Mouse (Mus musculus): ENCODE measurements at regions not wholly inside any gene's neighbourhood (a gene's known extent, or its start where the extent isn't known, plus 50 kb on each side); places are given as distances from the start of the nearest gene placed in this dataset.

DNA sequence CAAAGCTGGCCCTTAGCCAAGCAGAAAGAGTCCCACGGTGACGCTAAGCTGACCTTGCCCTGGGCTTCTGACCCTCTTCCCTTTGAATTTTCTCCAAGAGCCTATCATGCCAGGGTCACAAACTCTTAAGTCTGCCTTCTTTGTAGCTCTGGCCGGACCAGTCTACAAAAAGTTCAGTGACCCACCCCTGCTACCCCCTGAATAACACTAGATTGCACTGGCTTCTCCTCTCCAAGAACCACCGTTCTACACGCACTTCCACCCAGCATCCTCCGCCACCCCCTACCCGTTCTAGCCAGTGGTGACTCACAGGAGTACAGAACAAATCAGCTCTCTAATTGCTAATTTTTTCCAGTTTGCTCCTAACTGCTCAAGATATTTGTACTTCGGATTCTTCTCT is 325.0 kb downstream of the Tns1 start:
- DNase-seq (ENCODE audit: low read depth): no peak

DNA sequence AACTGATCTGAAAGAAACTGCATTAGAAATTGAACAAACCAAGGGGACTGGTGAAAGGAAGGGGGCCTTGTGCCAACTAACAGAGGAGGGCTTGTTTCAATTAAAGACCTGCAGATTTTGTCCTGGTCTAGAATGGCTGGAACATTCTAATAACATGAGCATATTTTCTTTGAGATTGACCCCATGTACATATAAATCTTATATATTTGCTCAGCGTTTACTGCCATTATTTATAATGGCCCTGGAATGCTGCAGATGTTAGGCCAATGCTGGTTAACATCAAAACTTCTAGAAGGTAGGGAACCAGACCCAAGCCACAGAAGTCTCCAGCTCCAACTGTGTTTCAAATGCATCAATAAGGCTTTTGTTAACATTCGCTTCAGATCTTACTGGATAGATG is 326.4 kb downstream of the Tns1 start:
- DNase-seq (ENCODE audit: low read depth): no peak

DNA sequence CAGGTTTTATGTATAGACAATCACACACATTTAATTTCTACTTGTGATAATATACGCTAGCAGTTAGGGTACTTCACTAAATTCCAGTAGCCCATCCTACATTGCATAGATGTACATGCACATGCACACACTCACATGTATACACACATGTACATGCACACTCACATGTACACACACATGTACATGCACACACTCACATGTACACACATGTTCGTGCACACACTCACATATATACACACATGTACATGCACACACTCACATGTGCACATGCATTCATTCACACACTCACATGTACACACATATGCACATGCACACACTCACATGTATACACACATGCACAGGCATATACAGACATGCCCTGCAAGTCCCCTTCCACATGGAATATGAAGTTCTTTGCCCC is 326.8 kb downstream of the Tns1 start:
- no peak for DNase-seq (ENCODE audit: low read depth)

DNA sequence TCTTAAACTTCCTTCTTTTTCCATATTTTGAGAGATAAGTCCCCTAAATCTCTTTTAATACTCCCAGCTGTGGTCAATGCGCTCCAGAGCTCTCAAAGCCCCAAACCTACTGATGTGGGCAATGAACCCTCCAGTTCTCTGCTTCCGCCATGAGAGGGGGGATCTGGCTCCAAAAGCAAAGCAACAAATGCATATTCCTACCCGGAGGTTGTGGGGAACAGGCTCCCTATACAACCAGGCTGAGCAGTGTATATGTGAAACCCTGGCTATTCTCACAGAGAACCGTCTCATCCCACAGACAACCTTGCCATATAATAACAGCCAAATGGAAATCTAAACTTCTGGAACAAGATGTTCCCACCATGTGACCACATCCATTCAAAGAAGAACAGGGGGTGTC is 330.4 kb downstream of the Tns1 start:
- DNase-seq (ENCODE audit: low read depth): no peak

- no peak for DNase-seq (ENCODE audit: low read depth)
Measured at GRCm38 (mm10) chr1:73793256-73793655, 331.0 kb downstream of the Tns1 start.

- no peak for DNase-seq (ENCODE audit: low read depth)
Measured at GRCm38 (mm10) chr1:73792311-73792710, 331.9 kb downstream of the Tns1 start.

GRCm38 (mm10) chr1:73787666-73788065 is 336.6 kb downstream of the Tns1 start:
- DNase-seq (ENCODE audit: low read depth): no peak

- DNase-seq (ENCODE audit: low read depth): no peak
Measured at GRCm38 (mm10) chr1:73787224-73787623, 337.0 kb downstream of the Tns1 start.

GRCm38 (mm10) chr1:73783303-73783702 is 340.9 kb downstream of the Tns1 start:
- DNase-seq (ENCODE audit: low read depth): no peak

- DNase-seq (ENCODE audit: low read depth): no peak
Measured at GRCm38 (mm10) chr1:73782871-73783270, 341.4 kb downstream of the Tns1 start.

DNA sequence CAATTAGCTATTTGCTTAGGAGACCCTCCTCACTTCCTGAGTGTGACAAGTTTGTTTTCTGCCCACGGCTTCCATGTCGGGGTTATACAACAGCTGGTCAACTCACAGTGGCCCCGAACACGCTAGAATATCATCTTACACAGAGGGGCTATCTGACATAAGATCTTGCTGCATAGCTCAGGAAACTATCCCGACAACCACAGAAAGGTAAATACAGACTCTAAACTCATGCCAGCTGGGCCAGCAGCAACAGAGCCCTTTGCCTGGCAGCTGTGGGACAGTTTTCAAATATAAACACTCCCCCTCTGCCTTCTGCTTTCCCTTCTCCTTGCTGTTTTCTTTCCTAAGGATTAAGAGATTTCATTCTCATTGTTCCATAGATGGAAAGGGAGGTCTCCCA is 352.5 kb downstream of the Tns1 start:
- no peak for DNase-seq (ENCODE audit: low read depth)

- DNase-seq (ENCODE audit: low read depth): no peak
Measured at GRCm38 (mm10) chr1:73770631-73771030, 353.6 kb downstream of the Tns1 start.

GRCm38 (mm10) chr1:73764611-73765333 is 359.5 kb downstream of the Tns1 start:
- no peak for DNase-seq (ENCODE audit: low read depth)

GRCm38 (mm10) chr1:73758110-73759061 is 365.9 kb downstream of the Tns1 start:
- no peak for DNase-seq (ENCODE audit: low read depth)

DNA sequence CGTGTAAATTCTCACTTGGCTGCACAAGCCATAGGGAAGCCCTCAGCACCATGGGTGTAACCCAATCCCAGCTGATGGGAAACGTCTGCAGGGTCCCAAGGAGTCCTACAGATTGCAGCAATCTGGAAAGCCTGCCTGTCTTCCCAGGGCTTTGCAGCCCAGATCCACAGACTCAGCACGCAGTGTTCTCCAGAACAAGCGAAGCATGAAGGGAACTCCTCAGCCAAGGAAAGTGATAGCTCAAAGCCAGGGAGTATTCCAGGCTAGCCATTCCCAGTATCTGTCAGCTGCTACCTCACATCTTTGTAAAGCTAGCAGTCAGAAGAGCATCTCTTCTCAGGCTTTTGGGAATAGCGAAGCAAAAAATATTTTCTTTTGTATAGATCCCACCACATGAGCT is 368.5 kb downstream of the Tns1 start:
- DNase-seq (ENCODE audit: low read depth): no peak

DNA sequence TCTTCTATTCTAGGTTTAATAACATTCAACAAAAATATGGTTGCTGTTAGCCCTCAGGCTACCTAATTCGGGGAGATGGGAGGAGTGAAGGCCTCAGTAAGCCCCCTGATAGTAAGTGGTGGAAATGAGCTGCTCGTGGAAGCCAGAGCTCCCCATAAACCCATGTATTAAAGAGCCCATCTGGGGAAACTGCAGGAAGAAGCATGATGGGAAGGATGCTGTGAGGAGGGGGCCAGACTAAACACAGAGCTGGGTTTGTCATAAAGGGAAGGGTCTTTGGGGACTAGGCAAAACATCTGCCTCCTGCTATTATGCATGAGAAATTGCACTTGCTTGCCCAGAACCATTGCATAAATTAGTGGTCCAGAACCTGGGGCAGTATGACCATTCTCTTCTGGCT is 369.3 kb downstream of the Tns1 start:
- DNase-seq (ENCODE audit: low read depth): no peak

DNA sequence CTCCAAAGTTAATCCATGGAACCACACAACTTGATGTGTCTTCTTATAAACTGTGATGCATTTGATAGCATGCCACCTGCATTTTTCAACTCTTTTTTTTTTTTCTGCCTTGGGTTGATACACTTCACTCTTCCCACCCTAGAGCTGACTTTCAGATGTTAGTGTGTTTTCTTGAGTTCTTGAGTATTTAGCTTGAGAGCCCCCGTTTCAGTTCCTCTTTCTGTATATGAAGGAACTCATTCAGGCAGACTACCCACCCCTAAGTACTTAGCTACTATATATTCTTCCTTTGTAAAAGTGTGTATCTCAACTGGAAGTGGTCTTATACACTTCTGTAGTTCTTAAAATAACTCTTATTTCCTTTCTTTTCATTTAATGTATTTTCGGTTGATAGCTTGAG is 371.1 kb downstream of the Tns1 start:
- no peak for DNase-seq (ENCODE audit: low read depth)

GRCm38 (mm10) chr1:73748702-73749101 is 375.5 kb downstream of the Tns1 start:
- DNase-seq (ENCODE audit: low read depth): no peak

DNA sequence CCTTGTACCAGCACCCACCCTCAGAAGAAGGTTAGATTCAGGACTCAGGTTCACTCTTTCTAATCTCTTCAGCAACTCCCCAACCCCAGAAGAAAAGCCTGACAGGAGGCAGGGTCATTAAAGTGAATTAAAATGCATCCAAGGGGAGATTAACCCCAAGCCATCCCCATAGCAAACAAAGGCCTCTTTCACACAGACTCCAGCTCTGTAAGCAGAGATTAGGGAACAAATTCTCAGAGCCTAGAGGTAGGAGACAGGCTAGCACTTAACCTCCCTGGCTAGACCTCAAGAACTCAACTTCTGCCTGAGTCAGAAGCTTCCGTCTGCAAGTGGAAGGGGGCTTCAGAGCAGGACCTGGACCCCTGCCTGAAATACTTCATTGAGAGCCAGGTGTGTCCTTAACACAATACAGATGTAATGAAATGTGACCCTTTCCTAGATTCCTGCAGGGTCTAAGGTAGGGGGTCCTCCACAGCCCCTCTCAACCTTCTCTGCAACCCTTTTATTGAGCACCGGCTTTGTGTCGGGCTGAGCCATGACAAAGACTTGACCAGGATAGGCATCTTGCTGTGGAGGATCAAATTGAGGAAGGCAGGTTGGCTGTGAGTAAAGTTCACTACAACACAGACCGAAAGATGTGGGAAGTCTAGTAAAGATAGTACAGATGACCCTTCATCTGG is 379.6 kb downstream of the Tns1 start:
- DNase-seq (ENCODE audit: low read depth): no peak

DNA sequence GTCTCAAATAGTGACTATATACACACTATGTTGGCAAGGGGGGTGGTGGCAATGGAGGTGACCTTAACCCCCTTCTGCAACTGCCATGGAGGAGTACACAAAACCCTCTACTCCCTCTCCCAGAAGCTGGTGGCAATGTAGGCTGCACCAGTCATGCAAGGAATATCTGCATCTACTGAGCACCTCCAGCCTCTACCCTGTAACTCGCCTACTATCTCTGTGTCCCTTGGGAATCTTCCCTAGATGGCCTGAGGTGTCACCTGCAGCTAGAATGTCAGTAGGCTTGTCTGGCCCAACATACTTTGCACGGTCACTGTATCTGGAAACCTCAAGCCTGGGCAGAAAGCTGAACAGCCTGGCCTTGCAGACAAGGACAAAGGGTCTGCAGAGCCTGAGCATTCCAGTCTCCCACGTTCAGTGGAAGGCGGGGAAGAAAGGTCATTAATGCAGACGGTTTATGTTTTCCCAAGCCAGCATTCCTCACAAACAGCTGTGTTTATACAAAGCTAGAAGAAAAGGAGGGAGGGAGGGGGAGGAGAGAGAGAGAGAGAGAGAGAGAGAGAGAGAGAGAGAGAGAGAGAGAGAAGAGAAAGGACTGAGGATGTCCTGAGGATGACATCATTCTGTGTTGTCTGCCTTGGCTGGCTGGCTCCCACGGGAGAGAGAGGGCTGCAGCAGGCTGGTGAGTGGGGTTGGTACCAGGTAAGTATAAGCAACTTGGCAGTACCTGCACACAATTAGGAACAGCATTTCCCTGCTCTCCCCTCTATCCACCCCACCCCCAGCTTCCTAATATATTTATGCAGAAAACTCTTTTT is 380.3 kb downstream of the Tns1 start:
- no peak for DNase-seq (ENCODE audit: low read depth)

DNA sequence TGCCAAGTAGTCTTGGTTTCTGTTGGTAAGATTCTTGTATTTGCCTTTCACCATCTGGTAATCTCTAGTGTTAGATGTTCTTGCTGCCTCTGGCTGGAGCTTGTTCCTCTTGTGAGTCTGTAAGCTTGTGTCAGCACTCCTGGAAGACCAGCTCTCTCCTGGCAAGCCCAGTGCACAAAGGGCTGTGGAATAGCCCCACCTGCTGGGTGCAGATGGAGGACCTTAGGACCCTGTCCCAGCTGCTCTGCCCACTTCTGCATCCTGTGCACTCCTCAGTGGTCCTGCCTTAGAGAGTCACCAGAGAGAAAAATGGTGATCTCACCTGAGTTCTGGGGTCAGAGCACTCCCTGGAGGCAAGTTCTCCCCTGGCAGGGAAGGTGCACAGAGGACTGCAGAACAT is 387.2 kb downstream of the Tns1 start:
- DNase-seq (ENCODE audit: low read depth): no peak

- DNase-seq (ENCODE audit: low read depth): no peak
Measured at GRCm38 (mm10) chr1:73728377-73728776, 395.9 kb downstream of the Tns1 start.

Measured in induced T-regulatory cell, adult 2 months (primary cell).